ENCODE assay signal across 15 mouse cellular contexts in the genomic region with DNA sequence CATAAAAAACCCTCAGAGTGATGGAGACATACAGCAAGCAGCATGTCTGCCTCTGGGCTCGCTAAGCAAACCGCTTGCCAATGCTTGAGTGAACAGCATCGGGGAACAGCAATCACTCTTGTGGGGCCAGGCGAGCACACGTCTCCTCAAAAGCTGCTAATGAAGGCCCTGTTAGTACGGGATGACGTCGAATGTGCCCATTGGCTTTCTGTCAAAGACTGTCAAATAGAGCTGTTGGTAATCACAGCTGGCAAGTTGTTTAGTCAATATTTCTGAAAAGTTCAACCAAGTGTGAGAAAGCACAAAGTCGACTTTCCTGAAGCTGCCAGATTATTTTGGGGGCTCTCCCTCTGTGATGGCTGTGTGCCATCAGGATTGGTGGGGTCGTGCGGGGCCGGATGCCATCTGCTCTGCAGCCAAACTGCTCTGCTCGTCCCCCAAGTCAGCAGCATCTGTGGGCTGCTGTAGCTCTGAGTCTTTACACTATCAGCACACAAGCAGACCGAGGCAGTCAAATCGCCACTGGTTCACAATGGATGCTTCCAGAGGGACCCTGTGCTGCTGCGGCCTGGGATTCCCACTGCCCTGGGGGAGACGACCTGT.
A peak's percentile ranks its signal among the peaks of the same experiment; 100 is the strongest.
DNase-seq lines count a peak whose midpoint lies in the region; ATAC-seq lines count a peak whose summit lies in the region.
"Had no signal": no experiment of that assay in that cellular context is flagged by ENCODE, and none has a peak within 500 bp of the region (broad histone marks: within the 10 kb centered on the region; RNA-seq: fewer than 3 reads in every experiment).

No protein-coding gene starts in this region.

- H3K4me1 ChIP-seq in forebrain, embryonic 10.5 days: peaks cover 51% of the 10 kb centered on the region
- H3K4me1 ChIP-seq in forebrain, embryonic 11.5 days (replicated peaks; ENCODE audit: control insufficient read depth, insufficient read depth, low read length): peaks cover 8% of the 10 kb centered on the region; the same call in 1 of the 2 replicates
- peaks cover 59% of the 10 kb centered on the region for H3K4me1 ChIP-seq in midbrain, embryonic 13.5 days (replicated peaks)
- H3K4me1 ChIP-seq in midbrain, embryonic 16.5 days (ENCODE audit: control insufficient read depth, insufficient read depth, low read length): peaks cover 34% of the 10 kb centered on the region
- peaks cover 60% of the 10 kb centered on the region for H3K4me1 ChIP-seq in hindbrain, embryonic 12.5 days

- no peaks in the 10 kb centered on the region for H3K9me3 ChIP-seq in forebrain, embryonic 10.5 days
- no peaks in the 10 kb centered on the region for H3K9me3 ChIP-seq in forebrain, embryonic 11.5 days (ENCODE audit: control insufficient read depth, low read length)
- no peaks in the 10 kb centered on the region for H3K9me3 ChIP-seq in midbrain, embryonic 13.5 days
- no peaks in the 10 kb centered on the region for H3K9me3 ChIP-seq in midbrain, embryonic 16.5 days (replicated peaks; ENCODE audit: control insufficient read depth, low read length, poor library complexity, severe bottlenecking)
- no peaks in the 10 kb centered on the region for H3K9me3 ChIP-seq in hindbrain, embryonic 12.5 days (replicated peaks)

- ATAC-seq in forebrain, embryonic 11.5 days (replicated peaks; ENCODE audit: low FRiP score): no peak
- no peak for ATAC-seq in midbrain, embryonic 13.5 days
- ATAC-seq in midbrain, embryonic 16.5 days: no peak
- no peak for ATAC-seq in hindbrain, embryonic 12.5 days (ENCODE audit: low FRiP score)
- no peak for ATAC-seq in granulocyte monocyte progenitor cell, adult 5-6 weeks (replicated peaks; ENCODE audit: poor library complexity, severe bottlenecking)
- ATAC-seq: intestine, embryonic 16.5 days had no signal

- H3K9ac ChIP-seq in forebrain, embryonic 11.5 days (ENCODE audit: low read length): no peak overlapping the region
- no peak overlapping the region for H3K9ac ChIP-seq in midbrain, embryonic 13.5 days (replicated peaks)
- H3K9ac ChIP-seq in midbrain, embryonic 16.5 days (ENCODE audit: low read depth, low read length): no peak overlapping the region
- no peak overlapping the region for H3K9ac ChIP-seq in hindbrain, embryonic 12.5 days

- H3K27ac ChIP-seq in forebrain, embryonic 10.5 days: peak overlapping the region; percentile 31; the same call in 1 of the 2 replicates
- H3K27ac ChIP-seq in forebrain, embryonic 11.5 days (ENCODE audit: low read depth, low read length): no peak overlapping the region
- H3K27ac ChIP-seq in midbrain, embryonic 13.5 days: peak overlapping the region; percentile 32; the same call in 1 of the 2 replicates
- no peak overlapping the region for H3K27ac ChIP-seq in midbrain, embryonic 16.5 days (ENCODE audit: low read length)
- H3K27ac ChIP-seq in hindbrain, embryonic 12.5 days: peak overlapping the region; percentile 52

- H3K4me2 ChIP-seq in forebrain, embryonic 11.5 days (ENCODE audit: low read depth, low read length, severe bottlenecking): no peak overlapping the region
- no peak overlapping the region for H3K4me2 ChIP-seq in midbrain, embryonic 13.5 days (replicated peaks)
- no peak overlapping the region for H3K4me2 ChIP-seq in midbrain, embryonic 16.5 days (ENCODE audit: low read length)
- H3K4me2 ChIP-seq in hindbrain, embryonic 12.5 days (replicated peaks): no peak overlapping the region

- H3K36me3 ChIP-seq in forebrain, embryonic 10.5 days (replicated peaks): no peaks in the 10 kb centered on the region
- H3K36me3 ChIP-seq in forebrain, embryonic 11.5 days (ENCODE audit: control insufficient read depth, insufficient read depth, low read length): no peaks in the 10 kb centered on the region
- no peaks in the 10 kb centered on the region for H3K36me3 ChIP-seq in midbrain, embryonic 13.5 days
- no peaks in the 10 kb centered on the region for H3K36me3 ChIP-seq in midbrain, embryonic 16.5 days (ENCODE audit: control insufficient read depth, insufficient read depth, low read length)
- no peaks in the 10 kb centered on the region for H3K36me3 ChIP-seq in hindbrain, embryonic 12.5 days

- H3K4me3 ChIP-seq in forebrain, embryonic 10.5 days: no peak overlapping the region
- no peak overlapping the region for H3K4me3 ChIP-seq in forebrain, embryonic 11.5 days (ENCODE audit: low read depth, low read length)
- no peak overlapping the region for H3K4me3 ChIP-seq in midbrain, embryonic 13.5 days (replicated peaks)
- no peak overlapping the region for H3K4me3 ChIP-seq in midbrain, embryonic 16.5 days (ENCODE audit: low read depth, low read length)
- H3K4me3 ChIP-seq in hindbrain, embryonic 12.5 days: no peak overlapping the region
- H3K4me3 ChIP-seq: erythroblast, embryonic 14.5 days had no signal

- no peaks in the 10 kb centered on the region for H3K27me3 ChIP-seq in forebrain, embryonic 10.5 days (ENCODE audit: poor library complexity, severe bottlenecking)
- no peaks in the 10 kb centered on the region for H3K27me3 ChIP-seq in forebrain, embryonic 11.5 days (ENCODE audit: control insufficient read depth, insufficient read depth, low read length)
- no peaks in the 10 kb centered on the region for H3K27me3 ChIP-seq in midbrain, embryonic 13.5 days
- no peaks in the 10 kb centered on the region for H3K27me3 ChIP-seq in midbrain, embryonic 16.5 days (ENCODE audit: control insufficient read depth, insufficient read depth, low read depth, low read length)
- no peaks in the 10 kb centered on the region for H3K27me3 ChIP-seq in hindbrain, embryonic 12.5 days

- WGBS in forebrain, embryonic 10.5 days: 81% methylated on average over 17 of the region's 17 CpGs
- WGBS in forebrain, embryonic 11.5 days: 65% methylated on average over 17 of the region's 17 CpGs
- 60% methylated on average over 17 of the region's 17 CpGs for WGBS in midbrain, embryonic 13.5 days
- WGBS in midbrain, embryonic 16.5 days: 49% methylated on average over 17 of the region's 17 CpGs
- WGBS in hindbrain, embryonic 12.5 days: 60% methylated on average over 17 of the region's 17 CpGs

- DNase-seq in forebrain, embryonic 10.5 days (ENCODE audit: extremely low spot score, low spot score): no peak
- DNase-seq in forebrain, embryonic 11.5 days (ENCODE audit: low spot score): no peak
- DNase-seq in retina, postnatal 1 day: peak; percentile 80
- DNase-seq in yolk sac, embryonic 10.5 days (ENCODE audit: low spot score): no peak
- DNase-seq: gastrocnemius, postnatal 25 days; heart, postnatal 10 days; kidney, postnatal 25 days; layer of hippocampus, postnatal 36 days; lung, postnatal 14 days had no signal

Comparison
In these comparisons a context has a peak if more than half of its experiments do, and no peak if none do; other contexts are left out.
1. H3K27ac ChIP-seq: peak in forebrain, embryonic 10.5 days (single experiment), midbrain, embryonic 13.5 days (single experiment) and hindbrain, embryonic 12.5 days (single experiment); none in forebrain, embryonic 11.5 days (single experiment) and midbrain, embryonic 16.5 days (single experiment).